In genomic region chr11:114542167-114542566, GRCm38 (mm10) we compare ENCODE assay signal across 25 mouse cellular contexts.
A peak's percentile ranks its signal among the peaks of the same experiment; 100 is the strongest.
DNase-seq lines count a peak whose midpoint lies in the region; ATAC-seq and TF ChIP-seq lines count a peak whose summit lies in the region.
"Had no signal": no experiment of that assay in that cellular context is flagged by ENCODE, and none has a peak within 500 bp of the region (broad histone marks: within the 10 kb centered on the region; RNA-seq: fewer than 3 reads in every experiment).

No protein-coding gene starts in this region.

- 0 out of 2 replicates have a peak, but pooled peaks have one; percentile 36 for ATAC-seq in hindbrain, embryonic 15.5 days (ENCODE audit: low FRiP score, low read depth)
- no peak for ATAC-seq in hindbrain, embryonic 16.5 days
- ATAC-seq: forebrain, embryonic 14.5 days; hindbrain, postnatal 0 days; intestine, embryonic 15.5 days had no signal

- no peaks in the 10 kb centered on the region for H3K36me3 ChIP-seq in hindbrain, embryonic 15.5 days
- H3K36me3 ChIP-seq in hindbrain, embryonic 16.5 days (ENCODE audit: control insufficient read depth, insufficient read depth, low read length), result no peaks in the 10 kb centered on the region
- H3K36me3 ChIP-seq in testis, adult 2 months (ENCODE audit: control insufficient read depth, insufficient read depth, low read length), result no peaks in the 10 kb centered on the region
- no peaks in the 10 kb centered on the region for H3K36me3 ChIP-seq in kidney, adult 2 months (ENCODE audit: control insufficient read depth, insufficient read depth, low read length)
- H3K36me3 ChIP-seq: heart, embryonic 10.5 days; intestine, embryonic 15.5 days; lung, embryonic 15.5 days; neural tube, embryonic 15.5 days had no signal

- H3K27ac ChIP-seq in hindbrain, embryonic 15.5 days (replicated peaks), result no peak overlapping the region
- no peak overlapping the region for H3K27ac ChIP-seq in hindbrain, embryonic 16.5 days (ENCODE audit: low read depth, low read length)
- no peak overlapping the region for H3K27ac ChIP-seq in testis, adult 2 months (ENCODE audit: control insufficient read depth, insufficient read depth, low read depth, low read length)
- H3K27ac ChIP-seq in kidney, adult 2 months (ENCODE audit: insufficient read depth, low read depth, low read length), result no peak overlapping the region
- H3K27ac ChIP-seq: heart, embryonic 10.5 days; hindbrain, postnatal 0 days; intestine, embryonic 15.5 days; kidney, postnatal 0 days; lung, embryonic 15.5 days; neural tube, embryonic 15.5 days had no signal

- WGBS in hindbrain, embryonic 15.5 days, result 77% methylated on average over 8 of the region's 8 CpGs
- WGBS in hindbrain, embryonic 16.5 days, result 72% methylated on average over 8 of the region's 8 CpGs
- 75% methylated on average over 8 of the region's 8 CpGs for WGBS in kidney, adult 2 months

- no peak for TF ChIP-seq CTCF in testis, adult 2 months (IDR thresholded peaks at IDR 0.05; ENCODE audit: control insufficient read depth, insufficient read depth, insufficient replicate concordance, low read depth, low read length)
- no peak for TF ChIP-seq CTCF in kidney, adult 2 months (conservative IDR thresholded peaks at IDR 0.05; ENCODE audit: insufficient read depth, insufficient read length, low read depth, low read length)

- no peak for TF ChIP-seq POLR2A in testis, adult 2 months (IDR thresholded peaks at IDR 0.05; ENCODE audit: control insufficient read depth, low read depth, low read length)
- no peak for TF ChIP-seq POLR2A in kidney, adult 2 months (IDR thresholded peaks at IDR 0.05; ENCODE audit: low read depth, low read length)

- H3K4me3 ChIP-seq in hindbrain, embryonic 15.5 days, result no peak overlapping the region
- no peak overlapping the region for H3K4me3 ChIP-seq in hindbrain, embryonic 16.5 days (ENCODE audit: low read length)
- H3K4me3 ChIP-seq in testis, adult 2 months (ENCODE audit: control insufficient read depth, low read depth, low read length), result peak overlapping the region; percentile 54
- H3K4me3 ChIP-seq in kidney, adult 2 months (ENCODE audit: insufficient read depth, low read depth, low read length), result no peak overlapping the region
- H3K4me3 ChIP-seq: heart, embryonic 10.5 days; intestine, embryonic 15.5 days; lung, embryonic 15.5 days; neural tube, embryonic 15.5 days had no signal

- no peaks in the 10 kb centered on the region for H3K9me3 ChIP-seq in hindbrain, embryonic 15.5 days
- H3K9me3 ChIP-seq in hindbrain, embryonic 16.5 days (ENCODE audit: control insufficient read depth, low read length), result peaks cover 5% of the 10 kb centered on the region; the same call in 1 of the 2 replicates
- H3K9me3 ChIP-seq: heart, embryonic 10.5 days; intestine, embryonic 15.5 days; lung, embryonic 15.5 days; neural tube, embryonic 15.5 days had no signal

- peaks cover 18% of the 10 kb centered on the region for H3K4me1 ChIP-seq in hindbrain, embryonic 15.5 days (replicated peaks)
- peaks cover 4% of the 10 kb centered on the region for H3K4me1 ChIP-seq in hindbrain, embryonic 16.5 days (ENCODE audit: control insufficient read depth, insufficient read depth, low read depth, low read length)
- H3K4me1 ChIP-seq in testis, adult 2 months (ENCODE audit: control insufficient read depth, insufficient read depth, low read length), result peaks cover 9% of the 10 kb centered on the region
- H3K4me1 ChIP-seq in kidney, adult 2 months (ENCODE audit: control insufficient read depth, insufficient read depth, low read length), result no peaks in the 10 kb centered on the region
- H3K4me1 ChIP-seq: intestine, embryonic 15.5 days had no signal

- no peak overlapping the region for H3K4me2 ChIP-seq in hindbrain, embryonic 15.5 days
- no peak overlapping the region for H3K4me2 ChIP-seq in hindbrain, embryonic 16.5 days (ENCODE audit: low read length)
- H3K4me2 ChIP-seq: intestine, embryonic 15.5 days; lung, embryonic 15.5 days; neural tube, embryonic 15.5 days had no signal

- no peaks in the 10 kb centered on the region for H3K27me3 ChIP-seq in hindbrain, embryonic 15.5 days
- no peaks in the 10 kb centered on the region for H3K27me3 ChIP-seq in hindbrain, embryonic 16.5 days (replicated peaks; ENCODE audit: control insufficient read depth, insufficient read depth, low read length)
- no peaks in the 10 kb centered on the region for H3K27me3 ChIP-seq in testis, adult 2 months (ENCODE audit: control insufficient read depth, insufficient read depth, low read length)
- no peaks in the 10 kb centered on the region for H3K27me3 ChIP-seq in kidney, adult 2 months (replicated peaks; ENCODE audit: control insufficient read depth, insufficient read depth, low read length)
- H3K27me3 ChIP-seq: intestine, embryonic 15.5 days; lung, embryonic 15.5 days; neural tube, embryonic 15.5 days had no signal

- peak; percentile 38 to 39 for DNase-seq in cerebellum, postnatal 10 days
- DNase-seq in cerebellum, adult 9-10 months, result no peak
- no peak for DNase-seq in testis, postnatal 14 days (ENCODE audit: low spot score)
- DNase-seq in Muller cell, postnatal 12 days (ENCODE audit: inconsistent ontology term), result no peak
- no peak for DNase-seq in kidney, adult 2 months
- DNase-seq: adrenal gland, postnatal 10 days; cerebellum, adult 8-10 months; gastrocnemius, postnatal 14 days; heart, postnatal 36 days; kidney, adult 8-10 months; kidney, postnatal 4 days; layer of hippocampus, postnatal 36 days; left cerebral cortex, postnatal 4 days; liver; right cerebral cortex, postnatal 25 days had no signal

- no peak overlapping the region for H3K9ac ChIP-seq in hindbrain, embryonic 15.5 days
- no peak overlapping the region for H3K9ac ChIP-seq in hindbrain, embryonic 16.5 days (ENCODE audit: low read depth, low read length)
- H3K9ac ChIP-seq: intestine, embryonic 15.5 days; lung, embryonic 15.5 days; neural tube, embryonic 15.5 days had no signal

Comparison
In these comparisons a context has a peak if more than half of its experiments do, and no peak if none do; other contexts are left out.
1. DNase-seq: peak in cerebellum, postnatal 10 days (2 of 2); none in cerebellum, adult 9-10 months (single experiment), testis, postnatal 14 days (single experiment), Muller cell, postnatal 12 days (single experiment) and kidney, adult 2 months (single experiment).